Mouse (Mus musculus): Measurements from ENCODE around the gene Ctnnal1. TPM values are rescaled to one million over a fixed set of nuclear protein-coding genes. Genes with fewer than 3 reads are reported as not detected.

Ctnnal1 gene
- total and polyA plus RNA-seq, 3 experiments = 3.3 to 5.2 (median 4.2) TPM

DNA sequence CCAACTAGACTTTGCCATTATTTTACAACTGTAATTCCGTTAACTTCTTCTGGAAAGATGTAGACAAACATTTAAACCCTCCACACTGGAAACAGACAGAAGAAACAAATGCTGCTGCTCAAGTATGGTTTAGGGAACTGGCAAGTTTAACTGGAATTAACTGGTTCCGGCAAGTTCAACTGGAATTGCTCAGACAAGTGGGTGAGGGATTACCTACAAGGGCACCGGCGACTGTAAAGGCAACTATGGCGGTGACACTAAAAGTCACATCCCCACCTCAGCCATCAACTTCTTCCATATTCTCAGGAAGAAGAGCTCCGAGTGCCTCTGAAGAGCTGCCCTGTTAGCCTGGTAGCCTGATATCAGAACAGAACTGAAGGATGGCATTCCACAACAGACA, 49.4 kb upstream of the Ctnnal1 start:
- H3K9ac ChIP-seq (ENCODE audit: insufficient read depth, low read depth) = no peak overlapping the region
- H3K9me3 ChIP-seq (replicated peaks; ENCODE audit: low read length) = no peaks in the 10 kb centered on the region
- H3K4me1 ChIP-seq (ENCODE audit: control insufficient read depth in 1 of 2, insufficient read depth in 2 of 2) = peaks cover 6 to 40% of the 10 kb centered on the region in 2 experiments; a peak in 3 of 4 replicates
- no peaks in the 10 kb centered on the region for H3K27me3 ChIP-seq (replicated peaks)
- DNase-seq (ENCODE audit: extremely low read depth) = no peak
- H3K4me2 ChIP-seq (ENCODE audit: insufficient read depth, low read depth, poor library complexity, severe bottlenecking) = no peak overlapping the region
- no peaks in the 10 kb centered on the region for H3K79me2 ChIP-seq (replicated peaks; ENCODE audit: control insufficient read depth, extremely low read depth, insufficient read depth, poor library complexity, severe bottlenecking)
- H3K36me3 ChIP-seq (replicated peaks in 1 of 2; ENCODE audit: control insufficient read depth in 1 of 2, insufficient read depth in 1 of 2, low read length in 1 of 2) = peaks cover 43 to 82% of the 10 kb centered on the region in 2 experiments
- H3K4me3 ChIP-seq (replicated peaks in 1 of 3; ENCODE audit: low read depth in 2 of 3, low read length in 2 of 3, poor library complexity in 1 of 3) = no peak overlapping the region
- in situ Hi-C loops (cut with MboI; ENCODE audit: low pct_ligation_motif_present, low pct_unique_long_range_greater_than_20kb, low sequenced_read_pairs) = no loop called here
- dilution Hi-C loops (cut with MboI; ENCODE audit: extremely low pct_ligation_motif_present, extremely low pct_unique_long_range_greater_than_20kb, low sequenced_read_pairs) = no loop called here
- H3K27ac ChIP-seq (ENCODE audit: insufficient read depth, low read depth) = no peak overlapping the region
- no peak for TF ChIP-seq SIN3A (IDR thresholded peaks at IDR 0.05; ENCODE audit: low read length)
- TF ChIP-seq KAT2A (IDR thresholded peaks at IDR 0.05; ENCODE audit: insufficient replicate concordance, low read length) = no peak
- no peak for TF ChIP-seq TCF12 (IDR thresholded peaks at IDR 0.05; ENCODE audit: low read depth, low read length)
- no peak for TF ChIP-seq RAD21 (IDR thresholded peaks at IDR 0.05; ENCODE audit: low read depth, low read length)
- TF ChIP-seq CHD1 (IDR thresholded peaks at IDR 0.05; ENCODE audit: low read depth, low read length) = no peak
- no peak for TF ChIP-seq MEF2A (IDR thresholded peaks at IDR 0.05; ENCODE audit: borderline replicate concordance, low read depth, low read length)

DNA sequence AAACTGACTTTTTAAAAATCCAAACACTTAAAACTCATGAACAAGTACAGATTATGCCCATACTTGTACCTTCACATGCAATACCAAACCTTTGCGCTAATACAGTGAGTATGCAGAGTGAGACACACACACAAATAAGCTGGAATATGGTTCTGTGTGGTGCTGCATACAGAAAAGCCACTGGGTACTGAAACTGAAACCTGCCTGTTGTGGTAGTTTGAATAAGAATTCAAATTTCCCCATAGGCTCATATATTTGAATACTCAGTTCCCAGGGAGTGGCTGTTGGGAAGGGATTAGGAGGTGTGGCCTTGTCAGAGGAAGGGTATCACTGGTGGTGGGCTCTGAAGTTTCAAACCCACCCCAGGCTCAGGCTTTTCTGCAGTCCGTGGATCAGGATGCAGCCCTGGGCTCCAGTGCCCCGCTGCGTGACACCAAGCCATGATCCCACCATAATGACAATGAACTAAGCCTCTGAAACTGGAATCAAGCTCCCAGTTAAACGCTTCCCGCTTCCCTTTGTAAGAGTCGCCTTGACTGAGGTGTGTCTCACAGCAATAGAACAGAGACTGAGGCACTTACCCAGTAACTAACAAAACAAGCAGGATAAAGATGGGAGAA, 47.5 kb upstream of the Ctnnal1 start:
- in situ Hi-C loops (cut with MboI; ENCODE audit: low pct_ligation_motif_present, low pct_unique_long_range_greater_than_20kb, low sequenced_read_pairs) = no loop called here
- Histone ChIP-seq H3K9me3 (replicated peaks; ENCODE audit: low read length) (no peaks in the 10 kb centered on the region), H3K79me2 (replicated peaks; ENCODE audit: control insufficient read depth, extremely low read depth, insufficient read depth, poor library complexity, severe bottlenecking) (no peaks in the 10 kb centered on the region), H3K4me1 (ENCODE audit: control insufficient read depth in 1 of 2, insufficient read depth in 2 of 2) (peaks cover 7 to 40% of the 10 kb centered on the region in 2 experiments; a peak in 3 of 4 replicates), H3K27ac (ENCODE audit: insufficient read depth, low read depth) (no peak overlapping the region), H3K36me3 (replicated peaks in 1 of 2; ENCODE audit: control insufficient read depth in 1 of 2, insufficient read depth in 1 of 2, low read length in 1 of 2) (peaks cover 47 to 83% of the 10 kb centered on the region in 2 experiments), H3K4me3 (replicated peaks in 1 of 3; ENCODE audit: low read depth in 2 of 3, low read length in 2 of 3, poor library complexity in 1 of 3) (no peak overlapping the region), H3K4me2 (ENCODE audit: insufficient read depth, low read depth, poor library complexity, severe bottlenecking) (peak overlapping the region; percentile 15; the same call in 1 of the 2 replicates), H3K27me3 (replicated peaks) (no peaks in the 10 kb centered on the region), H3K9ac (ENCODE audit: insufficient read depth, low read depth) (no peak overlapping the region)
- no peak for TF ChIP-seq ZC3H11A (IDR thresholded peaks at IDR 0.05; ENCODE audit: low read depth, low read length)
- TF ChIP-seq JUND (conservative IDR thresholded peaks at IDR 0.05; ENCODE audit: low read depth, low read length) = no peak
- no peak for TF ChIP-seq UBTF (IDR thresholded peaks at IDR 0.05; ENCODE audit: low read depth, low read length)
- 0 out of 2 replicates have a peak, but pooled peaks have one; percentile 16 for TF ChIP-seq MAZ (IDR thresholded peaks at IDR 0.05; ENCODE audit: low read depth, low read length)
- TF ChIP-seq NRF1 (IDR thresholded peaks at IDR 0.05; ENCODE audit: low read depth, low read length) = no peak
- peak; percentile 91 for TF ChIP-seq IRF4 (IDR thresholded peaks at IDR 0.05; ENCODE audit: low read depth, low read length)
- no peak for TF ChIP-seq GABPA (IDR thresholded peaks at IDR 0.05; ENCODE audit: insufficient replicate concordance, low read depth, low read length)
- no peak for TF ChIP-seq RAD21 (IDR thresholded peaks at IDR 0.05; ENCODE audit: low read depth, low read length)
- TF ChIP-seq POLR2AphosphoS2 (IDR thresholded peaks at IDR 0.05; ENCODE audit: low read depth, low read length) = no peak
- peak; percentile 62 for TF ChIP-seq EP300 (IDR thresholded peaks at IDR 0.05; ENCODE audit: low read length)
- no peak for TF ChIP-seq USF2 (conservative IDR thresholded peaks at IDR 0.05; ENCODE audit: low read depth, low read length)
- peak; percentile 21; the same call in 1 of the 2 replicates for TF ChIP-seq ETS1 (conservative IDR thresholded peaks at IDR 0.05; ENCODE audit: low read depth, low read length)
- no peak for TF ChIP-seq E2F4 (IDR thresholded peaks at IDR 0.05; ENCODE audit: insufficient replicate concordance, low read depth, low read length)
- TF ChIP-seq RCOR1 (conservative IDR thresholded peaks at IDR 0.05; ENCODE audit: low read depth, low read length) = 0 out of 2 replicates have a peak, but pooled peaks have one; percentile 22
- TF ChIP-seq BHLHE40 (IDR thresholded peaks at IDR 0.05; ENCODE audit: low read depth, low read length) = peak; percentile 27; the same call in 1 of the 2 replicates
- TF ChIP-seq MEF2A (IDR thresholded peaks at IDR 0.05; ENCODE audit: borderline replicate concordance, low read depth, low read length) = no peak
- no peak for TF ChIP-seq CHD2 (IDR thresholded peaks at IDR 0.05; ENCODE audit: low read length)
- TF ChIP-seq ZMIZ1 (IDR thresholded peaks at IDR 0.05; ENCODE audit: low read depth, low read length) = no peak
- no peak for TF ChIP-seq CHD1 (IDR thresholded peaks at IDR 0.05; ENCODE audit: low read depth, low read length)
- peak; percentile 35 for DNase-seq (ENCODE audit: extremely low read depth)
- dilution Hi-C loops (cut with MboI; ENCODE audit: extremely low pct_ligation_motif_present, extremely low pct_unique_long_range_greater_than_20kb, low sequenced_read_pairs) = no loop called here
